Mouse (Mus musculus) lung, adult 2 months (tissue): Measurements from ENCODE around the gene Actr6.

Experiments
- CTCF ChIP-seq: fragments of 200-500 bp; IDR thresholded peaks from 2 replicates; pipeline ENCODE4 v1.5.1; 2011; ENCODE audit warnings: mild to moderate bottlenecking, low read length, control low read depth; ENCODE audit not compliant: insufficient read depth
- POLR2A ChIP-seq: fragments of 200-500 bp; IDR thresholded peaks from 2 replicates; pipeline ENCODE4 v1.6.1; 2011; ENCODE audit warnings: low read depth, mild to moderate bottlenecking, control low read depth, low read length, borderline replicate concordance; ENCODE audit errors: extremely low read depth

GRCm38 (mm10) chr10:89676609-89677008 is 55.5 kb downstream of the Actr6 start:
- TF ChIP-seq CTCF (no peak), POLR2A (no peak)
